Mouse (Mus musculus) B cell, adult 2 months (primary cell): ENCODE measurements around the gene Fbl.
"Not testable (repeated sequence)": the region's sequence is repeated elsewhere in the genome, so short reads cannot be mapped to it uniquely, and the experiment has no call there.

Experiments
- DNase-seq, 2 experiments: peaks; one replicate each; pipeline ENCODE4 v3.0.0; 2022

The Fbl gene

GRCm38 (mm10) chr7:28195414-28196098 is 26.0 kb downstream of the Fbl start:
- DNase-seq: no peak

- no peak for DNase-seq
These were observed 27.0 kb downstream of the Fbl start for GRCm38 (mm10) chr7:28196528-28196927.

- no peak for DNase-seq
These were observed 29.5 kb downstream of the Fbl start for GRCm38 (mm10) chr7:28199054-28199453.

- no peak for DNase-seq
These were observed 33.9 kb downstream of the Fbl start for GRCm38 (mm10) chr7:28203207-28204108.

GRCm38 (mm10) chr7:28206044-28206600 is 36.6 kb downstream of the Fbl start:
- peak in 1 of 2 experiments; percentile 26 for DNase-seq

GRCm38 (mm10) chr7:28208396-28208987 is 39.0 kb downstream of the Fbl start:
- no peak for DNase-seq

- peak; percentile 39 to 48 for DNase-seq
These were observed 39.5 kb downstream of the Fbl start for GRCm38 (mm10) chr7:28208988-28209508.

GRCm38 (mm10) chr7:28210731-28211130 is 41.2 kb downstream of the Fbl start:
- DNase-seq: no peak

- DNase-seq: peak; percentile 68 to 69
These were observed 44.6 kb downstream of the Fbl start for GRCm38 (mm10) chr7:28214142-28214541.

- DNase-seq: not testable (repeated sequence)
These were observed 46.4 kb downstream of the Fbl start for GRCm38 (mm10) chr7:28215950-28216349.

GRCm38 (mm10) chr7:28217811-28218210 is 48.3 kb downstream of the Fbl start:
- not testable (repeated sequence) for DNase-seq

GRCm38 (mm10) chr7:28218951-28219740 is 49.6 kb downstream of the Fbl start:
- DNase-seq: not testable (repeated sequence)

- not testable (repeated sequence) for DNase-seq
These were observed 57.3 kb downstream of the Fbl start for GRCm38 (mm10) chr7:28226836-28227235.

GRCm38 (mm10) chr7:28227421-28227820 is 57.9 kb downstream of the Fbl start:
- not testable (repeated sequence) for DNase-seq
